Mouse (Mus musculus): ENCODE results near the gene Pygo2. TPM values are rescaled to one million over a fixed set of nuclear protein-coding genes. Genes with fewer than 3 reads are reported as not detected.
A peak's percentile ranks its signal among the peaks of the same experiment; 100 is the strongest.
"Not testable (repeated sequence)": the region's sequence is repeated elsewhere in the genome, so short reads cannot be mapped to it uniquely, and the experiment has no call there.

The Pygo2 gene
- total RNA-seq, 2 experiments from 2014 or later = 8.8 to 18.9 TPM

GRCm38 (mm10) chr3:89418861-89419250 lies 11.2 kb upstream of the Pygo2 start:
- ATAC-seq (replicated peaks; ENCODE audit: poor library complexity, severe bottlenecking) = no peak

GRCm38 (mm10) chr3:89419571-89419970 lies 10.4 kb upstream of the Pygo2 start:
- no peak for ATAC-seq (replicated peaks; ENCODE audit: poor library complexity, severe bottlenecking)

GRCm38 (mm10) chr3:89419981-89420380 lies 10.0 kb upstream of the Pygo2 start:
- ATAC-seq (replicated peaks; ENCODE audit: poor library complexity, severe bottlenecking) = no peak

GRCm38 (mm10) chr3:89420421-89420820 lies 9.6 kb upstream of the Pygo2 start:
- no peak for ATAC-seq (replicated peaks; ENCODE audit: poor library complexity, severe bottlenecking)

GRCm38 (mm10) chr3:89421002-89421774 lies 8.8 kb upstream of the Pygo2 start:
- peak; percentile 47 for ATAC-seq (replicated peaks; ENCODE audit: poor library complexity, severe bottlenecking)

DNA sequence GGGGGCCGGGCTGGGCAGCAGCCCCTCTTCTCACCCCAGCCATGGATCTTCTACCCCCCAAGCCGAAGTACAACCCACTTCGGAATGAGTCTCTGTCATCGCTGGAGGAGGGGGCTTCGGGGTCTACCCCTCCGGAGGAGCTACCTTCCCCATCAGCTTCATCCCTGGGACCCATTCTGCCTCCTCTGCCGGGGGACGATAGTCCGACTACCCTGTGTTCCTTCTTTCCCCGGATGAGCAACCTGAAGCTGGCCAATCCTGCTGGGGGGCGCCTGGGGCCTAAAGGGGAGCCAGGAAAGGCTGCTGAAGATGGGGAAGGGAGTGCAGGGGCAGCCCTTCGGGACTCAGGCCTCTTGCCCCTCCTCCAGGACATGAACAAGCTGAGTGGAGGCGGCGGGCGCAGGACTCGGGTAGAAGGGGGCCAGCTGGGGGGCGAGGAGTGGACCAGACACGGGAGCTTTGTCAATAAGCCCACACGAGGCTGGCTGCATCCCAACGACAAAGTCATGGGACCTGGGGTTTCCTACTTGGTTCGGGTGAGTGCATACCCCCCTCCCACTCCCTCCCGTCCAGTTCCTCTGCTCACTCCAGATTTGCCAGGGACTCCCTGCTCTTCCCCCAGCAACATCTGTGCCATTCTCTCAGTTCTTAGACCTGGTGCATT lies 8.1 kb upstream of the Pygo2 start:
- no peak for ATAC-seq (replicated peaks; ENCODE audit: poor library complexity, severe bottlenecking)

GRCm38 (mm10) chr3:89422556-89423205 lies 7.3 kb upstream of the Pygo2 start:
- no peak for ATAC-seq (replicated peaks; ENCODE audit: poor library complexity, severe bottlenecking)

- no peak for ATAC-seq (replicated peaks; ENCODE audit: poor library complexity, severe bottlenecking)
Observed at GRCm38 (mm10) chr3:89424416-89425140, 5.4 kb upstream of the Pygo2 start.

DNA sequence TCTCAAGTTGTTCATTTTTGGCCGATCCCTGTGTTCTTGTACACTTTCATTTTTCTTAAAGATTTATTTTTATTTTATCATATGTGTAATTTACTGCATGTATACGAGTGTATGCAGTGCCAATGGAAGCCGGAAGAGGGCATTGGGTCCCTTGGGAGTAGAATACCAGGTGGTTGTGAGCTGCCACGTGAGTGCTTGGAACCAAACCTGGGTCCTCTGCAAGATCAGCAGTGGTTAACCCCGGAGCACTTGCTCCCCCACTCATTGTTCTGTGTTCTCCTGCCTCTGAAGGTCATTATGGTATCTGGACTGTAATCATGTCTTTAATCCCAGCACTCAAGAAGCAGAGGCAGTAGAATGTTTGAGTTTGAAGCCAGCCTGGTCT lies 4.9 kb upstream of the Pygo2 start:
- ATAC-seq (replicated peaks; ENCODE audit: poor library complexity, severe bottlenecking) = no peak

DNA sequence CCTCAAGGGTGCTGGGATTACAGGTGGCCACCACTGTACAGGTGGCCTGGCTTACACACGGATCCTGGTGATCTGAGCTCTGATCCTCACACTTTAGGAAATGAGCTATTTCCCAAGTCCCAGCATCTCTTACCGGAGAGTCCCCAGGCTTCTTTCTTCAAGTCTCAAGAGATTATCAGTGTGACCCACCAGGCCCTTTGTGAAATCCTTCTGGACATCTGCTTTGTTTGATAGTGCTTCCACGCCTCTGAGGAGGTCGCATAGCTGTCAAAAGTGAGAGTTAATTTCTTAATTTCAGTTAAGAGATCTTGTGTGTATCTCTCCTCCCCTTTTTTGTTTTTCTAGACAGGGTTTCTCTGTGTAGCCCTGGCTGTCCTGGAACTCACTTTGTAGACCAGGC lies 4.1 kb upstream of the Pygo2 start:
- ATAC-seq (replicated peaks; ENCODE audit: poor library complexity, severe bottlenecking) = no peak

DNA sequence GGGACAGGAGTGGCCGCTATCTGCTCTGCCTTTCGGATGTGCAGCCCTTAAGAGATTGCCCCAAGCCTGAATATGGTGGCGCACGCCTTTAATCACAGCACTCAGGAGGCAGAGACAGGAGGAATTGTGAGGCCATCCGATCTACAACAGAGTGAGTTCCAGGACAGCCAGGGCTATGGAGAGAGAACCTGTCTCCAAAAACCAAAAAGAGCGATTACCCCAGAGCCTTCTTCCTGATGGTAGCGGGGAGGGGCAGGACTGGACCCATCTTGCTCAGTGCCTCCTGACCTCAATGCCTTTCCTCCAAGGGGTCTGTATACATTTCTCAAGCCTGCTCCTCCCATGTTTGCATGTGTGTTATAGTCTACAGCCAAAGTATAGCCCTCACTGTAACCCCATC lies 993 bp upstream of the Pygo2 start:
- not testable (repeated sequence) for ATAC-seq (replicated peaks; ENCODE audit: poor library complexity, severe bottlenecking)

GRCm38 (mm10) chr3:89432606-89433005 lies 2.6 kb downstream of the Pygo2 start:
- ATAC-seq (replicated peaks; ENCODE audit: poor library complexity, severe bottlenecking) = no peak

DNA sequence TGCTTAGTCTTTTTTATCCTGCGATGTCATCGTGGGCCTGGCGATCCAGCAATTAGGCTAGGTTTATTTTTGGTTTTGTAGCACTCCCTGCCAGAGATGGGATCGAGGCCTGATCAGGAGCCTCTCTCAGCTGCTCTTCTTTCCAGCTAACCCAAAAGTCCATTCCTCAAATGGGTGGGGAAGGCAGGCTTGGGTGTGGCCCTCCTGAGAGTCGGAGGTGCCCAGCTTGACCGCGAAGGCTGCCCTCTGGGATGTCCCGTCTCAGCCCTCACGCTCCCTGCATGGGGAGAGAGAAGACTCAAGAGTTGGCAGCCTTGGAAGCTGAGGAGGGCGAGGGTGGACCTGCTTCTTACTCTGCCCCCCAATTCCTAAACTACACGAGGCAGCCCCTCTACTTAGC lies 4.5 kb downstream of the Pygo2 start:
- no peak for ATAC-seq (replicated peaks; ENCODE audit: poor library complexity, severe bottlenecking)

DNA sequence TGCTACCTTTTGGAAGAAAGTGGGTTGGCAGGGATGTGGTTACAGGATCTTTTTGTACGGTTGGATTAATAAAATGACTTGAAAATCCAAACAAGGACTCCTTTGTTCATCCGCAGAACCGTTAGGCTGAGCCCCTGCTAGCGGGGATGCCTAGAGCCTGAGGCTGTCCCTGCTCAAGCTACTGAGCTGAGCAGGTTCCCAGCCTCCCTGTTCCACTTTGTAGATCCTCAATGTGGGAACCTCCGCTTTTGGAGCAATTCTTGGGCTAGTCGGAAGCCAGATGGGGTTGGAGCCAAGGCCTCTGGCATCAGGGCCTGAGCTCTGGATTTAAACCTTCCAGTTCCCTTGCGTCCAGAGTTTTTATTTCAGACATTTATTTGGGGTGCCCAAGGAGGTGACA lies 5.0 kb downstream of the Pygo2 start:
- no peak for ATAC-seq (replicated peaks; ENCODE audit: poor library complexity, severe bottlenecking)

DNA sequence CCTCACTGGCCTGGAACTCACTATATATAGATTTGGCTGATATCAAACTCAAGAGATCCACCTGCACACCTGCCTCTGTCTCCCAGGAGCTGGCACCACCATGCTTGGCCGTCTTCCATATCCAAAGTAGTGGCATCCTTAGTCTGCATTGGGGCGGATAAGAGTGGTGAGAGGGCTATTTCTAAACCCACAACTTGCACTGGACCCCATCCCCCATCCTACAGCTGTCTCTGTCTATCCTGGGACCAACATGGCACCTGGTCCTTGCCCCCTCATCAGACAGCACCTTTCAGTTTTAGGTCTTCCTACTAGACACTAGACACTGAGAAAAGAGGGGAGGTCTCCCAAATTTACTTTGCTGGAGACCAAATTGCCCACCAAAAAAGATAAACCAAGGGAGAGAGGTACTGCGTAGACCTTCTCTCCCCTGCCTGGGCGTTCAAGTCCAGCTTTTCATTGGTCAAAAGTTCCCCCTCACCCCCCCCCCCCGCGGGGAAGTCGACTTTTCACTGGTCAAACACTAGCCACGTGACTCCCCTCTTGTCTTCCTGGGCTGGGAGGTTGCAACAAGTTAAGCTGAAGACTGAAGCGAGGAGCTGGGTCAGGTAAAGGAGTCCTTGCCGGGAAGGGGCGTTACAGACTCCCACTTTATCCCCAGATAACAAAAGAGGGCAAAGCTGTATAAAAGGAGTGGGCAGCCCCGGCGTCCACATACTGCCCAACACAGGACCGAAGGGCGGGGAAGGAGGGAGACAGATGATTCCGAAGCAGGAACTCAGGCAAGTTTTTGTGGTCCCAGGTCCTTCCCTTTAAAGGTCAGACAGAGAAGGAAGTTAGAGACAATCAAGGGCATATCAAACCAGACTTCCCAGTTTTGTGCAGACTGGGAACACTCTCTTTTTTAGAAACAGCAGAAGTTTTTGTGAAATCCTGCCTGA lies 6.4 kb downstream of the Pygo2 start, which contains the start of gene Pbxip1:
Gene Pbxip1 (plus strand): TSS at position 531 of the 938 bp plus-strand sequence.
- peak; percentile 63 for ATAC-seq (replicated peaks; ENCODE audit: poor library complexity, severe bottlenecking)

- peak; percentile 70 for ATAC-seq (replicated peaks; ENCODE audit: poor library complexity, severe bottlenecking)
Observed at GRCm38 (mm10) chr3:89437269-89437668, 7.3 kb downstream of the Pygo2 start.

DNA sequence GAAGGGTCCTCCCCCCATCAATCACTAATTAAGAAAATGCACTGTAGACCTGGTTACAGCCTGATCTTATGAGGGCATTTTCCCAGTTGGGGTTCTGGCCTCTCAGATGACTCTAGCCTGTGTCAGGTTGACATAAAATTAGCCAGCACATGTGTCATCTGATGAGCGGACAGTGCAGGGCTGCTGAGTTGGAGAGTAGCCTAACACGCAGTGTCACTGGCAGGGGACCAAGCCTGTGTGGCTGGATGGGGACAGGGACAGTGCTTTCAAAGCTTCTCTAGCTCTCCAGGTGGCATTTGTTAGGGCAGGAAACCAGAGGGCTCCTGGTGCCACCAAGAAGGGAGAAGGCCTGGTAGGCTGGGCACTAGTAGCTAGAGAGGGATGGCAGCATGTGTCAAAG lies 10.7 kb downstream of the Pygo2 start:
- ATAC-seq (replicated peaks; ENCODE audit: poor library complexity, severe bottlenecking) = no peak

DNA sequence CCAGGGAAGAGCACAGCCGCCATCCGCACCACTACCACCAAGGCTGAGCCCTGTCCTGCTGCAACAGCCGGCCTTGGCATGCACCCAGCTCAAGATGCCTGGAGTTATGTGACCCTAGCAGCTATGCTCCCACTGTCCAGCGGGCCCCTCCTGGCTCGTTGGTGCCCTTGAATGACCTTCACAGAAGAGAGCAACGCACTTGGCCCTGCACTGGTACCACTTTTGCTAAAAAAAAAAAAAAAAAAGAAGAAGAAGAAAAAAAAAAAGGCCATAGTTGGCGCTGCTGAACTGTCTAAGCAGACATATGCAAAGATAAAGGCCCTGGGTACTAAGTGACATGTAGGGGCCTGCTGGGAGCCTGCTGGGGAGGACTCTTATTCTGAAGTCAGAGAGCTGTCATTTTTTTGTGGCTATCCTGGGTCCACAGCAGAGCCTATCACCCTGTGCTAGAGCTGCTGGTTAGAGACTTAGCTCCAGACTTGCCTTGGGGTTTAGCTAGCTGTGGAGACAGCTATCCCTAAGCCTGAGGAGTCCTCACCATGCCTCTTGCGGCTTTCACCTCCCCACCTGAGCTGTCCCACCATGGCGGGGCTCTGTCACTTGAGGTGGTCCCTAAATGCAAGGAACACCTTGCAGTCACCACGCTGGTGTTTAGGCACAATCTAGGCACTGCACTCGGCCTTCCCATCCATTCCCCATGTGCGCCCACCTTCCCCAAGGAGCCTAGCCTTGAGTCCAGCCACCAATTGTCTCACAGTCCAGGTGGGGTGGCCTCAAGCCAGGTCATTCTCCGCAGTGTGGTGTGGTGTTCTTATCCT lies 18.9 kb downstream of the Pygo2 start:
- ATAC-seq (replicated peaks; ENCODE audit: poor library complexity, severe bottlenecking) = peak; percentile 61

DNA sequence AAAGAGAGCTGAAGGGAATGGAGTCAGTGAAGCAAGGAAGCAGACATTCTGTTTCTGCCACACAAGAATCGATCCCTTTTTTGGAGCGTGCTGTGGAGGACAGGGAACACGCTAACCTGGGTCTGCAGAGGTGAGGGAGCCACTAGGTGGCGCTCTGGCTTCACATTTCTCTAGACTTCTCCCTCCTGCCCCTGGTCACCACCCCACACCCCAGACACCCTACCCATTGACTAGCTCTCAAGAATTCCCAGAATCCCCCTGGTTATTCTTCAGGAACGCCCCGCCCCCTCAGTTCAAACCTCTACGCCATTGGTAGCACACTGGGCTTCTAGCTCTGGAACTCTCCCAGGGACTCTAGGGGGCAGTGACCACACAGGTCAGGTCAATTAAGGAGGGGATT lies 19.5 kb downstream of the Pygo2 start:
- peak; percentile 72 for ATAC-seq (replicated peaks; ENCODE audit: poor library complexity, severe bottlenecking)

All from granulocyte monocyte progenitor cell, adult 5-6 weeks (primary cell).